ENCODE assay signal across 32 mouse cellular contexts in genomic region chr3:26727526-26727925, GRCm38 (mm10).
"Had no signal": no experiment of that assay in that cellular context is flagged by ENCODE, and none has a peak within 500 bp of the region (broad histone marks: within the 10 kb centered on the region; RNA-seq: fewer than 3 reads in every experiment).

No protein-coding gene starts in this region.

- ATAC-seq: hindbrain, embryonic 16.5 days; hindbrain, postnatal 0 days; inflammation-experienced regulatory T-cells, adult 6 months had no signal

- H3K27me3 ChIP-seq: heart, embryonic 12.5 days; heart, embryonic 13.5 days; heart, embryonic 15.5 days; hindbrain, embryonic 12.5 days; hindbrain, embryonic 13.5 days; hindbrain, embryonic 15.5 days; kidney, embryonic 15.5 days had no signal

- H3K27ac ChIP-seq: heart, embryonic 10.5 days; heart, embryonic 13.5 days; heart, embryonic 15.5 days; hindbrain, embryonic 10.5 days; hindbrain, embryonic 12.5 days; hindbrain, embryonic 13.5 days; hindbrain, embryonic 14.5 days; hindbrain, embryonic 15.5 days; hindbrain, postnatal 0 days; kidney, embryonic 15.5 days; kidney, postnatal 0 days; layer of hippocampus, adult 2 months; left cerebral cortex, adult 2 months had no signal

- H3K36me3 ChIP-seq: heart, embryonic 10.5 days; heart, embryonic 12.5 days; heart, embryonic 13.5 days; heart, embryonic 15.5 days; hindbrain, embryonic 10.5 days; hindbrain, embryonic 12.5 days; hindbrain, embryonic 13.5 days; hindbrain, embryonic 15.5 days; kidney, embryonic 15.5 days had no signal

- H3K9me3 ChIP-seq: heart, embryonic 10.5 days; heart, embryonic 12.5 days; heart, embryonic 13.5 days; heart, embryonic 15.5 days; hindbrain, embryonic 10.5 days; hindbrain, embryonic 12.5 days; hindbrain, embryonic 13.5 days; hindbrain, embryonic 15.5 days; kidney, embryonic 15.5 days had no signal

- H3K9ac ChIP-seq: heart, embryonic 12.5 days; heart, embryonic 13.5 days; heart, embryonic 15.5 days; hindbrain, embryonic 12.5 days; hindbrain, embryonic 13.5 days; hindbrain, embryonic 14.5 days; hindbrain, embryonic 15.5 days; kidney, embryonic 15.5 days had no signal

- DNase-seq: heart, postnatal 10 days; heart, postnatal 14 days; heart, postnatal 36 days; heart, postnatal 4 days; kidney, adult 11 months; kidney, adult 18-20 months; kidney, adult 2 months; kidney, adult 8-10 months; kidney, adult 9 months; kidney, postnatal 10 days; kidney, postnatal 14 days; kidney, postnatal 36 days; kidney, postnatal 4 days; layer of hippocampus, adult 9-11 months; layer of hippocampus, postnatal 36 days had no signal

- H3K4me3 ChIP-seq: heart, embryonic 10.5 days; heart, embryonic 12.5 days; heart, embryonic 13.5 days; heart, embryonic 15.5 days; hindbrain, embryonic 10.5 days; hindbrain, embryonic 12.5 days; hindbrain, embryonic 13.5 days; hindbrain, embryonic 15.5 days; kidney, embryonic 15.5 days; layer of hippocampus, adult 2 months; left cerebral cortex, adult 2 months had no signal

- H3K4me2 ChIP-seq: heart, embryonic 11.5 days; heart, embryonic 12.5 days; heart, embryonic 13.5 days; heart, embryonic 15.5 days; hindbrain, embryonic 12.5 days; hindbrain, embryonic 13.5 days; hindbrain, embryonic 14.5 days; hindbrain, embryonic 15.5 days; kidney, embryonic 15.5 days had no signal

- H3K4me1 ChIP-seq: heart, embryonic 10.5 days; heart, embryonic 12.5 days; heart, embryonic 13.5 days; heart, embryonic 15.5 days; hindbrain, embryonic 10.5 days; hindbrain, embryonic 12.5 days; hindbrain, embryonic 13.5 days; hindbrain, embryonic 15.5 days; kidney, embryonic 15.5 days had no signal
